Mouse (Mus musculus) right cerebral cortex, postnatal 36 days (tissue): ENCODE measurements around the gene Tmem127.
A peak's percentile ranks its signal among the peaks of the same experiment; 100 is the strongest.
"Not testable (repeated sequence)": the region's sequence is repeated elsewhere in the genome, so short reads cannot be mapped to it uniquely, and the experiment has no call there.

Experiments
- DNase-seq, 2 experiments: peaks; one replicate each; pipeline ENCODE4 v3.0.0; 2022; ENCODE audit warnings: low spot score in 2 of 2, mixed read lengths in 1 of 2

Gene Tmem127

GRCm38 (mm10) chr2:127267854-127268253 lies 20.1 kb downstream of the Tmem127 start:
- DNase-seq, result no peak

- DNase-seq, result peak; percentile 94 to 96
Observed at GRCm38 (mm10) chr2:127269491-127270299, 22.0 kb downstream of the Tmem127 start, which contains the start of gene Stard7. Stard7 (plus strand) TSS chr2:127270218.

GRCm38 (mm10) chr2:127270300-127271041 lies 22.8 kb downstream of the Tmem127 start:
- DNase-seq, result peak; percentile 82

- peak in 1 of 2 experiments; percentile 41 for DNase-seq
Observed at GRCm38 (mm10) chr2:127271042-127271515, 23.4 kb downstream of the Tmem127 start.

GRCm38 (mm10) chr2:127272049-127272448 lies 24.3 kb downstream of the Tmem127 start:
- not testable (repeated sequence) for DNase-seq

- no peak for DNase-seq
Observed at GRCm38 (mm10) chr2:127272806-127273205, 25.1 kb downstream of the Tmem127 start.

- no peak for DNase-seq
Observed at GRCm38 (mm10) chr2:127274590-127274989, 26.9 kb downstream of the Tmem127 start.

GRCm38 (mm10) chr2:127275551-127276320 lies 28.0 kb downstream of the Tmem127 start:
- no peak for DNase-seq

GRCm38 (mm10) chr2:127278162-127278561 lies 30.5 kb downstream of the Tmem127 start:
- DNase-seq, result no peak

- DNase-seq, result no peak
Observed at GRCm38 (mm10) chr2:127292250-127292649, 44.5 kb downstream of the Tmem127 start.

GRCm38 (mm10) chr2:127297001-127297805 lies 49.5 kb downstream of the Tmem127 start:
- DNase-seq, result no peak

GRCm38 (mm10) chr2:127298056-127298455 lies 50.3 kb downstream of the Tmem127 start:
- no peak for DNase-seq

- DNase-seq, result no peak
Observed at GRCm38 (mm10) chr2:127300701-127301100, 53.0 kb downstream of the Tmem127 start.

- no peak for DNase-seq
Observed at GRCm38 (mm10) chr2:127301883-127302282, 54.2 kb downstream of the Tmem127 start.

GRCm38 (mm10) chr2:127304192-127304591 lies 56.5 kb downstream of the Tmem127 start:
- not testable (repeated sequence) for DNase-seq

- no peak for DNase-seq
Observed at GRCm38 (mm10) chr2:127304609-127305210, 57.0 kb downstream of the Tmem127 start.

- no peak for DNase-seq
Observed at GRCm38 (mm10) chr2:127306123-127306522, 58.4 kb downstream of the Tmem127 start.

GRCm38 (mm10) chr2:127307179-127307578 lies 59.5 kb downstream of the Tmem127 start:
- no peak for DNase-seq

GRCm38 (mm10) chr2:127308660-127309059 lies 61.0 kb downstream of the Tmem127 start:
- no peak for DNase-seq

- DNase-seq, result no peak
Observed at GRCm38 (mm10) chr2:127310246-127310645, 62.5 kb downstream of the Tmem127 start.

- DNase-seq, result no peak
Observed at GRCm38 (mm10) chr2:127310685-127311084, 63.0 kb downstream of the Tmem127 start.
